Mouse (Mus musculus): ENCODE data around the gene Pex10. TPM values are rescaled to one million over a fixed set of nuclear protein-coding genes. Genes with fewer than 3 reads are reported as not detected.
"Not testable (repeated sequence)": the region's sequence is repeated elsewhere in the genome, so short reads cannot be mapped to it uniquely, and the experiment has no call there.

Gene Pex10
- polyA plus RNA-seq, 1 experiment from 2014 or later: 9.7 TPM

GRCm38 (mm10) chr4:155070921-155071320 lies 4.1 kb downstream of the Pex10 start:
- peaks cover 44% of the 10 kb centered on the region for H3K36me3 ChIP-seq (ENCODE audit: control insufficient read depth, insufficient read depth, low read length)
- peaks cover 15% of the 10 kb centered on the region for H3K4me1 ChIP-seq (ENCODE audit: control insufficient read depth, insufficient read depth, low read length)
- H3K9me3 ChIP-seq (ENCODE audit: control insufficient read depth, low read length): no peaks in the 10 kb centered on the region
- DNase-seq (ENCODE audit: low spot score, missing footprints) (no peak), ATAC-seq (ENCODE audit: low FRiP score) (no peak)
- H3K9ac ChIP-seq (ENCODE audit: low read length): no peak overlapping the region
- no peak overlapping the region for H3K4me3 ChIP-seq (ENCODE audit: low read depth, low read length)
- no peak overlapping the region for H3K27ac ChIP-seq (ENCODE audit: low read depth, low read length)
- WGBS: 93% methylated on average over 5 of the region's 5 CpGs
- no peaks in the 10 kb centered on the region for H3K27me3 ChIP-seq (ENCODE audit: control insufficient read depth, insufficient read depth, low read length)
- H3K4me2 ChIP-seq: no peak overlapping the region

- DNase-seq (ENCODE audit: low spot score, missing footprints): no peak
- H3K9me3 ChIP-seq (ENCODE audit: control insufficient read depth, low read length): no peaks in the 10 kb centered on the region
- H3K36me3 ChIP-seq (ENCODE audit: control insufficient read depth, insufficient read depth, low read length): peaks cover 52% of the 10 kb centered on the region
- no peak overlapping the region for H3K9ac ChIP-seq (ENCODE audit: low read length)
- ATAC-seq (ENCODE audit: low FRiP score): no peak
- H3K27me3 ChIP-seq (ENCODE audit: control insufficient read depth, insufficient read depth, low read length): no peaks in the 10 kb centered on the region
- H3K4me1 ChIP-seq (ENCODE audit: control insufficient read depth, insufficient read depth, low read length): no peaks in the 10 kb centered on the region
- WGBS: 88% methylated on average over 9 of the region's 9 CpGs
- H3K4me3 ChIP-seq (ENCODE audit: low read depth, low read length): no peak overlapping the region
- no peak overlapping the region for H3K4me2 ChIP-seq
- no peak overlapping the region for H3K27ac ChIP-seq (ENCODE audit: low read depth, low read length)
Observed at GRCm38 (mm10) chr4:155074418-155074817, 7.6 kb downstream of the Pex10 start.

GRCm38 (mm10) chr4:155075137-155075536 lies 8.3 kb downstream of the Pex10 start:
- peaks cover 50% of the 10 kb centered on the region for H3K36me3 ChIP-seq (ENCODE audit: control insufficient read depth, insufficient read depth, low read length)
- DNase-seq (ENCODE audit: low spot score, missing footprints): no peak
- H3K4me1 ChIP-seq (ENCODE audit: control insufficient read depth, insufficient read depth, low read length): no peaks in the 10 kb centered on the region
- WGBS: 87% methylated on average over 9 of the region's 9 CpGs
- H3K4me2 ChIP-seq: no peak overlapping the region
- ATAC-seq (ENCODE audit: low FRiP score): no peak
- H3K9me3 ChIP-seq (ENCODE audit: control insufficient read depth, low read length): no peaks in the 10 kb centered on the region
- H3K9ac ChIP-seq (ENCODE audit: low read length): no peak overlapping the region
- H3K27ac ChIP-seq (ENCODE audit: low read depth, low read length): no peak overlapping the region
- H3K27me3 ChIP-seq (ENCODE audit: control insufficient read depth, insufficient read depth, low read length): no peaks in the 10 kb centered on the region
- H3K4me3 ChIP-seq (ENCODE audit: low read depth, low read length): no peak overlapping the region

- Histone ChIP-seq H3K9me3 (ENCODE audit: control insufficient read depth, low read length) (no peaks in the 10 kb centered on the region), H3K27me3 (ENCODE audit: control insufficient read depth, insufficient read depth, low read length) (no peaks in the 10 kb centered on the region), H3K36me3 (ENCODE audit: control insufficient read depth, insufficient read depth, low read length) (peaks cover 48% of the 10 kb centered on the region), H3K9ac (ENCODE audit: low read length) (no peak overlapping the region), H3K4me1 (ENCODE audit: control insufficient read depth, insufficient read depth, low read length) (no peaks in the 10 kb centered on the region), H3K4me3 (ENCODE audit: low read depth, low read length) (no peak overlapping the region), H3K27ac (ENCODE audit: low read depth, low read length) (no peak overlapping the region), H3K4me2 (no peak overlapping the region)
- DNase-seq (ENCODE audit: low spot score, missing footprints): no peak
- ATAC-seq (ENCODE audit: low FRiP score): no peak
- WGBS: 82% methylated on average over 2 of the region's 2 CpGs
Observed at GRCm38 (mm10) chr4:155075813-155076212, 9.0 kb downstream of the Pex10 start.

GRCm38 (mm10) chr4:155076677-155077076 lies 9.9 kb downstream of the Pex10 start:
- Histone ChIP-seq H3K27me3 (ENCODE audit: control insufficient read depth, insufficient read depth, low read length) (no peaks in the 10 kb centered on the region), H3K27ac (ENCODE audit: low read depth, low read length) (no peak overlapping the region), H3K9ac (ENCODE audit: low read length) (no peak overlapping the region), H3K4me3 (ENCODE audit: low read depth, low read length) (no peak overlapping the region), H3K4me2 (no peak overlapping the region), H3K9me3 (ENCODE audit: control insufficient read depth, low read length) (no peaks in the 10 kb centered on the region), H3K4me1 (ENCODE audit: control insufficient read depth, insufficient read depth, low read length) (no peaks in the 10 kb centered on the region), H3K36me3 (ENCODE audit: control insufficient read depth, insufficient read depth, low read length) (peaks cover 46% of the 10 kb centered on the region)
- no peak for DNase-seq (ENCODE audit: low spot score, missing footprints)
- ATAC-seq (ENCODE audit: low FRiP score): no peak
- 90% methylated on average over 9 of the region's 9 CpGs for WGBS

GRCm38 (mm10) chr4:155078808-155079207 lies 12.0 kb downstream of the Pex10 start:
- WGBS: 92% methylated on average over 10 of the region's 10 CpGs
- H3K36me3 ChIP-seq (ENCODE audit: control insufficient read depth, insufficient read depth, low read length): peaks cover 34% of the 10 kb centered on the region
- not testable (repeated sequence) for H3K4me3 ChIP-seq (ENCODE audit: low read depth, low read length)

GRCm38 (mm10) chr4:155079666-155080065 lies 12.8 kb downstream of the Pex10 start:
- WGBS: 92% methylated on average over 6 of the region's 6 CpGs
- Histone ChIP-seq H3K27me3 (ENCODE audit: control insufficient read depth, insufficient read depth, low read length) (no peaks in the 10 kb centered on the region), H3K9ac (ENCODE audit: low read length) (no peak overlapping the region), H3K36me3 (ENCODE audit: control insufficient read depth, insufficient read depth, low read length) (peaks cover 30% of the 10 kb centered on the region), H3K27ac (ENCODE audit: low read depth, low read length) (no peak overlapping the region), H3K4me3 (ENCODE audit: low read depth, low read length) (no peak overlapping the region), H3K9me3 (ENCODE audit: control insufficient read depth, low read length) (no peaks in the 10 kb centered on the region), H3K4me1 (ENCODE audit: control insufficient read depth, insufficient read depth, low read length) (peaks cover 1% of the 10 kb centered on the region; the same call in 1 of the 2 replicates), H3K4me2 (no peak overlapping the region)
- ATAC-seq (ENCODE audit: low FRiP score) (no peak), DNase-seq (ENCODE audit: low spot score, missing footprints) (no peak)

More at GRCm38 (mm10) chr4:155078808-155079207, 12.0 kb downstream of the Pex10 start:
- not testable (repeated sequence) for DNase-seq (ENCODE audit: low spot score, missing footprints); H3K4me1 ChIP-seq (ENCODE audit: control insufficient read depth, insufficient read depth, low read length); H3K27me3 ChIP-seq (ENCODE audit: control insufficient read depth, insufficient read depth, low read length); ATAC-seq (ENCODE audit: low FRiP score); H3K4me2 ChIP-seq; H3K27ac ChIP-seq (ENCODE audit: low read depth, low read length); H3K9me3 ChIP-seq (ENCODE audit: control insufficient read depth, low read length); H3K9ac ChIP-seq (ENCODE audit: low read length)

- 94% methylated on average over 4 of the region's 4 CpGs for WGBS
- Histone ChIP-seq H3K27ac (ENCODE audit: low read depth, low read length) (no peak overlapping the region), H3K27me3 (ENCODE audit: control insufficient read depth, insufficient read depth, low read length) (no peaks in the 10 kb centered on the region), H3K9me3 (ENCODE audit: control insufficient read depth, low read length) (no peaks in the 10 kb centered on the region), H3K4me1 (ENCODE audit: control insufficient read depth, insufficient read depth, low read length) (peaks cover 17% of the 10 kb centered on the region), H3K4me2 (no peak overlapping the region), H3K9ac (ENCODE audit: low read length) (no peak overlapping the region), H3K36me3 (ENCODE audit: control insufficient read depth, insufficient read depth, low read length) (peaks cover 11% of the 10 kb centered on the region), H3K4me3 (ENCODE audit: low read depth, low read length) (no peak overlapping the region)
- ATAC-seq (ENCODE audit: low FRiP score) (no peak), DNase-seq (ENCODE audit: low spot score, missing footprints) (no peak)
Observed at GRCm38 (mm10) chr4:155083553-155083952, 16.7 kb downstream of the Pex10 start.

- no peak for DNase-seq (ENCODE audit: low spot score, missing footprints)
- no peak overlapping the region for H3K27ac ChIP-seq (ENCODE audit: low read depth, low read length)
- ATAC-seq (ENCODE audit: low FRiP score): no peak
- peaks cover 17% of the 10 kb centered on the region for H3K4me1 ChIP-seq (ENCODE audit: control insufficient read depth, insufficient read depth, low read length)
- H3K4me3 ChIP-seq (ENCODE audit: low read depth, low read length): no peak overlapping the region
- no peak overlapping the region for H3K4me2 ChIP-seq
- no peaks in the 10 kb centered on the region for H3K9me3 ChIP-seq (ENCODE audit: control insufficient read depth, low read length)
- peaks cover 8% of the 10 kb centered on the region; the same call in 1 of the 2 replicates for H3K36me3 ChIP-seq (ENCODE audit: control insufficient read depth, insufficient read depth, low read length)
- no peaks in the 10 kb centered on the region for H3K27me3 ChIP-seq (ENCODE audit: control insufficient read depth, insufficient read depth, low read length)
- no peak overlapping the region for H3K9ac ChIP-seq (ENCODE audit: low read length)
- 93% methylated on average over 7 of the region's 7 CpGs for WGBS
Observed at GRCm38 (mm10) chr4:155084351-155084750, 17.5 kb downstream of the Pex10 start.
